Mouse (Mus musculus): ENCODE data around the gene Itgad. TPM values are rescaled to one million over a fixed set of nuclear protein-coding genes. Genes with fewer than 3 reads are reported as not detected.
A peak's percentile ranks its signal among the peaks of the same experiment; 100 is the strongest.

The Itgad gene
- polyA plus RNA-seq, 1 experiment: 0.13 TPM

GRCm38 (mm10) chr7:128248081-128249042 lies 94.2 kb downstream of the Itgad start:
- TF ChIP-seq TCF12 (IDR thresholded peaks at IDR 0.05; ENCODE audit: insufficient read depth, poor library complexity, severe bottlenecking) (no peak), TCF3 (IDR thresholded peaks at IDR 0.05; ENCODE audit: insufficient read length, low read depth) (no peak), REST (IDR thresholded peaks at IDR 0.05; ENCODE audit: insufficient read depth, insufficient read length) (no peak), MYOG (IDR thresholded peaks at IDR 0.05; ENCODE audit: control insufficient read depth in 1 of 3, insufficient read depth in 1 of 3, insufficient read length in 2 of 3, low read depth in 2 of 3) (no peak), MAX (IDR thresholded peaks at IDR 0.05; ENCODE audit: low read depth) (no peak), CEBPB (IDR thresholded peaks at IDR 0.05; ENCODE audit: insufficient read depth, poor library complexity, severe bottlenecking) (no peak), SRF (IDR thresholded peaks at IDR 0.05; ENCODE audit: control insufficient read depth, insufficient read length, low read depth) (no peak)
- H3K4me2 ChIP-seq (ENCODE audit: low read depth): peak overlapping the region; percentile 80
- peaks cover 18% of the 10 kb centered on the region for H3K36me3 ChIP-seq (ENCODE audit: control insufficient read depth, insufficient read depth)
- H3ac ChIP-seq (ENCODE audit: control insufficient read depth, insufficient read length): no peak overlapping the region
- peaks cover 22% of the 10 kb centered on the region for H3K79me2 ChIP-seq (ENCODE audit: control insufficient read depth, insufficient read depth)
- peak overlapping the region; percentile 78 for H3K4me3 ChIP-seq
- H3K27me3 ChIP-seq (ENCODE audit: control insufficient read depth, insufficient read depth, insufficient read length): no peaks in the 10 kb centered on the region

- Histone ChIP-seq H3K4me3 (no peak overlapping the region), H3K79me2 (ENCODE audit: control insufficient read depth, insufficient read depth) (peaks cover 22% of the 10 kb centered on the region), H3K4me2 (ENCODE audit: low read depth) (no peak overlapping the region), H3ac (ENCODE audit: control insufficient read depth, insufficient read length) (no peak overlapping the region), H3K27me3 (ENCODE audit: control insufficient read depth, insufficient read depth, insufficient read length) (no peaks in the 10 kb centered on the region), H3K36me3 (ENCODE audit: control insufficient read depth, insufficient read depth) (peaks cover 27% of the 10 kb centered on the region)
- no peak for TF ChIP-seq POLR2AphosphoS2 (IDR thresholded peaks at IDR 0.05; ENCODE audit: insufficient read length, low read depth)
- TF ChIP-seq CEBPB (IDR thresholded peaks at IDR 0.05; ENCODE audit: insufficient read depth, poor library complexity, severe bottlenecking): no peak
- TF ChIP-seq TCF12 (IDR thresholded peaks at IDR 0.05; ENCODE audit: insufficient read depth, poor library complexity, severe bottlenecking): no peak
- TF ChIP-seq SRF (IDR thresholded peaks at IDR 0.05; ENCODE audit: control insufficient read depth, insufficient read length, low read depth): no peak
- no peak for TF ChIP-seq POLR2A (IDR thresholded peaks at IDR 0.05; ENCODE audit: insufficient read length, low read depth)
- no peak for TF ChIP-seq MAX (IDR thresholded peaks at IDR 0.05; ENCODE audit: low read depth)
- TF ChIP-seq REST (IDR thresholded peaks at IDR 0.05; ENCODE audit: insufficient read depth, insufficient read length): no peak
- no peak for TF ChIP-seq MYOG (IDR thresholded peaks at IDR 0.05; ENCODE audit: control insufficient read depth in 1 of 3, insufficient read depth in 1 of 3, insufficient read length in 2 of 3, low read depth in 2 of 3)
- TF ChIP-seq MYOD1 (IDR thresholded peaks at IDR 0.05; ENCODE audit: control insufficient read depth in 1 of 3, insufficient read length in 2 of 3, low read depth in 2 of 3): no peak
- no peak for TF ChIP-seq TCF3 (IDR thresholded peaks at IDR 0.05; ENCODE audit: insufficient read length, low read depth)
- TF ChIP-seq E2F4 (IDR thresholded peaks at IDR 0.05; ENCODE audit: insufficient read depth): no peak
- TF ChIP-seq USF1 (IDR thresholded peaks at IDR 0.05; ENCODE audit: low read depth): no peak
Observed at GRCm38 (mm10) chr7:128249998-128250397, 95.8 kb downstream of the Itgad start.

- Histone ChIP-seq H3K36me3 (ENCODE audit: control insufficient read depth, insufficient read depth) (peaks cover 27% of the 10 kb centered on the region), H3K27me3 (ENCODE audit: control insufficient read depth, insufficient read depth, insufficient read length) (no peaks in the 10 kb centered on the region), H3K4me3 (no peak overlapping the region), H3ac (ENCODE audit: control insufficient read depth, insufficient read length) (no peak overlapping the region), H3K4me2 (ENCODE audit: low read depth) (no peak overlapping the region), H3K79me2 (ENCODE audit: control insufficient read depth, insufficient read depth) (peaks cover 22% of the 10 kb centered on the region)
- TF ChIP-seq USF1 (IDR thresholded peaks at IDR 0.05; ENCODE audit: low read depth) (no peak), CEBPB (IDR thresholded peaks at IDR 0.05; ENCODE audit: insufficient read depth, poor library complexity, severe bottlenecking) (no peak), POLR2A (IDR thresholded peaks at IDR 0.05; ENCODE audit: insufficient read length, low read depth) (no peak), E2F4 (IDR thresholded peaks at IDR 0.05; ENCODE audit: insufficient read depth) (no peak), POLR2AphosphoS2 (IDR thresholded peaks at IDR 0.05; ENCODE audit: insufficient read length, low read depth) (no peak), TCF12 (IDR thresholded peaks at IDR 0.05; ENCODE audit: insufficient read depth, poor library complexity, severe bottlenecking) (no peak), TCF3 (IDR thresholded peaks at IDR 0.05; ENCODE audit: insufficient read length, low read depth) (no peak), MYOG (IDR thresholded peaks at IDR 0.05; ENCODE audit: control insufficient read depth in 1 of 3, insufficient read depth in 1 of 3, insufficient read length in 2 of 3, low read depth in 2 of 3) (no peak), REST (IDR thresholded peaks at IDR 0.05; ENCODE audit: insufficient read depth, insufficient read length) (no peak), SRF (IDR thresholded peaks at IDR 0.05; ENCODE audit: control insufficient read depth, insufficient read length, low read depth) (no peak), MAX (IDR thresholded peaks at IDR 0.05; ENCODE audit: low read depth) (no peak), MYOD1 (IDR thresholded peaks at IDR 0.05; ENCODE audit: control insufficient read depth in 1 of 3, insufficient read length in 2 of 3, low read depth in 2 of 3) (no peak)
Observed at GRCm38 (mm10) chr7:128251946-128252345, 97.8 kb downstream of the Itgad start.

GRCm38 (mm10) chr7:128252609-128253008 lies 98.4 kb downstream of the Itgad start:
- H3K4me3 ChIP-seq: no peak overlapping the region
- H3K27me3 ChIP-seq (ENCODE audit: control insufficient read depth, insufficient read depth, insufficient read length): no peaks in the 10 kb centered on the region
- peaks cover 27% of the 10 kb centered on the region for H3K36me3 ChIP-seq (ENCODE audit: control insufficient read depth, insufficient read depth)
- H3K79me2 ChIP-seq (ENCODE audit: control insufficient read depth, insufficient read depth): peaks cover 16% of the 10 kb centered on the region
- TF ChIP-seq MYOG (IDR thresholded peaks at IDR 0.05; ENCODE audit: control insufficient read depth in 1 of 3, insufficient read depth in 1 of 3, insufficient read length in 2 of 3, low read depth in 2 of 3) (peak in 2 of 3 experiments; percentile 49 to 55), TCF12 (IDR thresholded peaks at IDR 0.05; ENCODE audit: insufficient read depth, poor library complexity, severe bottlenecking) (no peak), MYOD1 (IDR thresholded peaks at IDR 0.05; ENCODE audit: control insufficient read depth in 1 of 3, insufficient read length in 2 of 3, low read depth in 2 of 3) (peak in 2 of 3 experiments; percentile 61 to 77)
- no peak overlapping the region for H3ac ChIP-seq (ENCODE audit: control insufficient read depth, insufficient read length)
- H3K4me2 ChIP-seq (ENCODE audit: low read depth): no peak overlapping the region
